Mouse (Mus musculus) E14TG2a.4 (cell line): ENCODE data around the gene Adora3.

ENCODE experiments used
- H3K27me3 ChIP-seq: 2 replicates; pipeline ENCODE4 v1.6.1; 2014; ENCODE audit warnings: low read length, control low read depth; ENCODE audit not compliant: insufficient read depth
- H3K36me3 ChIP-seq: 2 replicates; pipeline ENCODE4 v1.6.1; 2014; ENCODE audit warnings: low read length, control low read depth; ENCODE audit not compliant: insufficient read depth
- H3K4me1 ChIP-seq: replicated peaks from 2 replicates; pipeline ENCODE4 v1.6.1; 2014; ENCODE audit warnings: low read depth, low read length, control low read depth
- H3K4me3 ChIP-seq: replicated peaks from 2 replicates; pipeline ENCODE4 v1.5.1; 2014; ENCODE audit warnings: mild to moderate bottlenecking, low read length
- H3K9me3 ChIP-seq: 2 replicates; pipeline ENCODE4 v1.6.1; 2014; ENCODE audit warnings: low read length, control low read depth
- CTCF ChIP-seq: conservative IDR thresholded peaks from 2 replicates; pipeline ENCODE4 v1.5.1; 2014; ENCODE audit warnings: low read length
- NANOG ChIP-seq: IDR thresholded peaks from 2 replicates; pipeline ENCODE4 v1.6.1; 2014; ENCODE audit warnings: borderline replicate concordance, low read length, mixed read lengths
- POU5F1 ChIP-seq: IDR thresholded peaks from 2 replicates; pipeline ENCODE4 v1.6.1; 2014; ENCODE audit warnings: low read length, borderline replicate concordance

The Adora3 gene

DNA sequence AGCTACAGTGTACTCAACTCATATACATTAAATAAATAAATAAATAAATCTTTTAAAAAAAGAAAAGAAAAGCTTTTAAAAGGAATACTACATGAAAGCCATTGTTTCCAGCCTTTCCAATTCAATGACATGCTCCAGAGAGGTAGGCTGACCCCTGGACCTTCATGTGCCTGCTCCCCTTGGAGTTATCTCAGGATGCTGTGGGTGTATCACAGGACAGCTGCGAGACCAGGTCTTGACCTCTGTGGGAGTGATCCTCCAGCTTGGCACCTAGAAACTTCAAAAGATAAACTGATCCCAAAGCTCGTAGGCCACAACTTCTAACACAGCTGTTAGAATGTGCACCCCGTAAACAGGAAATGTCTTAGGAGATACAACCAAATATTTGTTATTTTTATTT lies 32.0 kb upstream of the Adora3 start:
- Histone ChIP-seq H3K9me3 (no peaks in the 10 kb centered on the region), H3K27me3 (no peaks in the 10 kb centered on the region), H3K4me3 (no peak overlapping the region), H3K4me1 (0 out of 2 replicates have a peak, but pooled peaks cover 4% of the 10 kb centered on the region), H3K36me3 (no peaks in the 10 kb centered on the region)
- TF ChIP-seq NANOG (no peak), CTCF (no peak), POU5F1 (no peak)

GRCm38 (mm10) chr3:105839836-105840235 lies 30.8 kb upstream of the Adora3 start:
- Histone ChIP-seq H3K36me3 (no peaks in the 10 kb centered on the region), H3K27me3 (no peaks in the 10 kb centered on the region), H3K9me3 (no peaks in the 10 kb centered on the region), H3K4me3 (no peak overlapping the region), H3K4me1 (0 out of 2 replicates have a peak, but pooled peaks cover 4% of the 10 kb centered on the region)
- TF ChIP-seq POU5F1 (no peak), CTCF (no peak), NANOG (no peak)

DNA sequence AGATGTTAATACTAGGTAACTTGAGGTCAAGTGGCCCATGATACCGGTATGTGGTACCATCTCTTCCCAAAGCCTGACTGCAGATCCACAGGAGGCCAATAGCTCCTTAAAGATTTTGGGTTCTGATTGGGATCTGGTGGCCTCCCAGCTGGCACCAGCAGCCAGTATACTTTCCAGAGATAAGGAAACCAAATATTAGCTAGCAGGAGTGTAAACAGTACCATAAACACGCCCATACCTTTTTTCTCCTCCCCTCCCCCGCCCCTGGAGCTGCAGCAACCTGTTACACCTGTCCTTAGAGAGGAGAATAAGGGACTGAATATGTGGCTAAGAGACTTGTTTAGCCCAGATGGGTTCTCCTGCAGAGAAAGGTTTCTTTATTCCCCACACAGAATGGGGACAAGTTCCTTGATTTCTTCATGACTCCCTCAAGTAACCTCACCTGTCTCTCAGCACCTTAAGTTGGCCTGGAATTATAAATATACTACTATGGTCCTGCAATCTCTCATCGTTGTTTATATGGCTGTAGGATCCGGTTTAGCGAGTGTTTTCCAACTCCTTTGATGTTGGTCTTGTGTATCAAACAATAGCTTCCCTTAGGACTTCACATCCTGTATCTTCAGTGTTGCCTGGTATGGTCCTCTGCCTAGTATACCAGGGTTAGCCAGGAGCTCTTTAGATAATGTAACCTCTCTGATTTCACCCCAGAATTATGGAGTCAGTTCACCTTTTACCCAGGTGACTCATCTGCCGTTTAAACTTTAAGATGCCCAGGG lies 24.2 kb upstream of the Adora3 start:
- Histone ChIP-seq H3K36me3 (no peaks in the 10 kb centered on the region), H3K4me1 (no peaks in the 10 kb centered on the region), H3K9me3 (no peaks in the 10 kb centered on the region), H3K27me3 (no peaks in the 10 kb centered on the region; the same call in 1 of the 2 replicates), H3K4me3 (no peak overlapping the region)
- TF ChIP-seq CTCF (no peak), POU5F1 (no peak), NANOG (no peak)

GRCm38 (mm10) chr3:105853781-105854180 lies 16.9 kb upstream of the Adora3 start:
- H3K27me3 ChIP-seq, result no peaks in the 10 kb centered on the region; the same call in 1 of the 2 replicates
- H3K4me3 ChIP-seq, result no peak overlapping the region
- no peaks in the 10 kb centered on the region for H3K9me3 ChIP-seq
- no peak for TF ChIP-seq NANOG
- TF ChIP-seq CTCF, result no peak
- no peak for TF ChIP-seq POU5F1
- H3K36me3 ChIP-seq, result no peaks in the 10 kb centered on the region
- no peaks in the 10 kb centered on the region for H3K4me1 ChIP-seq

DNA sequence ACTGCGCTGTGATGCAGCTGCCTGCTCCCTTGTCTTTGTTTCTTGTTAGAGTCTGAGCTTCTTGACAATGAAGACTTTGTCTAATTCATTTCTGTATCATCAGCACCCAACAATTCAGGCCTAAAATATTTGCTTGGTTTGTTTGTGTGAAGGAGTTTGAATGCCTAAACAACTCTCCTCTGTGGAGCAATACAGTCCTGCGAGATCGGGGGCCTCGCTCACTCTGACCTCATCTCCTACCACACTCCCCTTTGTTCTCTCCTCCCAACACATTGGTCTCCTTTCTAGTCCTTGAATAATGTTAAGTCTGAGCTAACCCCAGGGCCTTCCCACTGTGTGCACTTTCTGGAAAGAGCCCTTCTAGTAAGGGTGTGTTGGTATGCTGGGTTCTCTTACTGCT lies 15.9 kb upstream of the Adora3 start:
- no peak for TF ChIP-seq POU5F1
- no peak for TF ChIP-seq NANOG
- TF ChIP-seq CTCF, result no peak
- H3K36me3 ChIP-seq, result no peaks in the 10 kb centered on the region
- no peaks in the 10 kb centered on the region for H3K9me3 ChIP-seq
- no peaks in the 10 kb centered on the region for H3K27me3 ChIP-seq
- no peaks in the 10 kb centered on the region for H3K4me1 ChIP-seq
- H3K4me3 ChIP-seq, result no peak overlapping the region

DNA sequence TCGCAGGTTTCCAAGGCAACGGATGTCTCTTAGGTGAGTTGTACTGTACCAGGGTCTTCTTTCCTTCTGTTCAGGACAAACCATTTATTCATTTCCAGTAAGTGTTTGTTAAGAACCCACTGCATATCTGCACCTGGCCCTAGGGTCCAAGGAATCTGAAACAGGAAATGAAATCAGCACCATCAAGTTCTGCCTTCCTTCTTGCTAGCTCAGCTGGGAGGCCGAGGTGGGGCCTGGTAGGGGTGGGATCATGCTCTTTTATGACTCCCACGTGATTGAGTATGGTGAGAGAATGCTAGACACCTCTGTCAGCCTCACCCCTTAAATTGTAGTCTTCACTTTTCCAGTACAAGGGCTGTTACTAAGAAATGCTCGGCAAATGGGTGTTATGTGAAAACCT lies 13.1 kb upstream of the Adora3 start:
- no peak for TF ChIP-seq CTCF
- TF ChIP-seq NANOG, result no peak
- TF ChIP-seq POU5F1, result no peak
- H3K9me3 ChIP-seq, result no peaks in the 10 kb centered on the region
- H3K4me1 ChIP-seq, result peaks cover 5% of the 10 kb centered on the region; the same call in 1 of the 2 replicates
- H3K36me3 ChIP-seq, result no peaks in the 10 kb centered on the region
- no peaks in the 10 kb centered on the region for H3K27me3 ChIP-seq
- H3K4me3 ChIP-seq, result no peak overlapping the region

GRCm38 (mm10) chr3:105861747-105862366 lies 8.8 kb upstream of the Adora3 start:
- Histone ChIP-seq H3K9me3 (no peaks in the 10 kb centered on the region), H3K4me3 (no peak overlapping the region), H3K4me1 (peaks cover 5% of the 10 kb centered on the region; the same call in 1 of the 2 replicates), H3K27me3 (no peaks in the 10 kb centered on the region), H3K36me3 (no peaks in the 10 kb centered on the region)
- TF ChIP-seq CTCF, result no peak
- TF ChIP-seq POU5F1, result no peak
- no peak for TF ChIP-seq NANOG

DNA sequence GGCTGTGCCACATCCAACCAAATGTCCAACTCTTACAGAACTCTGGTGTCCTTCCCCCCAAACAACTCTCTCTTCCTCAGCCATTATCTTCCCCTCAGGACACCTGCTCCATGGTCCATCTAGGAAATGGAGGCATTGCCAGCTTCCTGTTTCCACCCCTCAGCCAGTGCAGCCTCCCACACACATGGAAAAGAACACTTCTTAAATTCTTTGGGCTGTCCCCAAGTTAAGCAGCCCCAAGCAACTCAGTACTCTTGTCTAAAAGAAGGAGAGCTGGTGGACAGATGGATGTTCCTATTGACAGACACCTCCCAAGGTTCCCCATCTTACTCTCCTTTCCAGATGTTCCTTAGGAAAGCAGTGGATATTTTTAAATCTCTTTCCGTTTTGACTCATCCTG lies 6.5 kb upstream of the Adora3 start:
- H3K4me1 ChIP-seq, result peaks cover 5% of the 10 kb centered on the region; the same call in 1 of the 2 replicates
- TF ChIP-seq POU5F1 (no peak), CTCF (no peak), NANOG (no peak)
- H3K27me3 ChIP-seq, result no peaks in the 10 kb centered on the region
- H3K36me3 ChIP-seq, result no peaks in the 10 kb centered on the region
- H3K4me3 ChIP-seq, result no peak overlapping the region
- no peaks in the 10 kb centered on the region for H3K9me3 ChIP-seq
